Mouse (Mus musculus) liver, embryonic 14.5 days (tissue): ENCODE data around the gene Kbtbd12.

Experiments
- CTCF ChIP-seq: IDR thresholded peaks from 2 replicates; pipeline ENCODE4 v1.5.1; 2016; ENCODE audit warnings: antibody characterized with exemption, low read depth, control low read depth
- EP300 ChIP-seq: IDR thresholded peaks from 2 replicates; pipeline ENCODE4 v1.6.1; 2016; ENCODE audit warnings: antibody characterized with exemption, low read depth

DNA sequence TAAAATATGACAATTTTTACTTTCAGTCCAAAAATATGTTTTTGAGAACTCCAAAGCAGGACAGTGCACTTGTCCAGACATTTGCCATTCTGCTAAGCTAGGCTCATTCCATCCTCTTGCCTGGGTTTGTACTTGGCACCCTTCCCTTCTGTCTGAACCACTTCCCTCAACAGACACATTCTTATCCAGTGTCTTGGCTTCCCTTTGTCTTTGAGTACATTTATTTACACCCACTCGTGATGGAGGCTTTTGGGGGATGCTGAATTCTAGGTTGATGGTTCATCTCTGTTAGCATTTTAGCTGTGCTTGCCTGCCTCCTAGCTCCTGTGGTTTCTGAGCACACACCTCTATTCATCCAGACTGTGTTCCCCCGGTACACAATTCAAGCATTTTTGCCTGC is 31.3 kb downstream of the Kbtbd12 start:
- TF ChIP-seq CTCF (no peak), EP300 (no peak)
